Mouse (Mus musculus): ENCODE data around the gene Hlx.

Gene Hlx

DNA sequence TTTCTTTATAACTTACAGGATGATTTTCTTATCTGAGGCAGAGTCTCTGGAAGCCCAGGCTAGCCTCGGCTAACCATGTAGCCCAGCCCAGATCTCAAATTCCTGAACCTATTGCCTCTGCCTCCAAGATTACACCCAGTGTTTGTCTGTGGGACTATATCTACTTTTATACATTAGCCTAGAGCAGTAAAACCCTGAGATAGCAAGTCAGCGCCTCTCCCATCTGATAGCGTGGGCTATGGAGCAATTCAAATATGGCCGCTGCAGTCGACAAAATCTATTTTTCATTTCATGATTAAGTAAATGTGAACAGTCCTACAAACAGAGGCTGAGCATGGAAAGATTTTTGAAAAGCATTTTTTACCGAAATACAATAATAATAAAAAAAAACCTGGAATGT lies 16.7 kb downstream of the Hlx start:
- no peak for DNase-seq

- DNase-seq, result no peak
Observed at GRCm38 (mm10) chr1:184714515-184714914, 17.9 kb downstream of the Hlx start.

GRCm38 (mm10) chr1:184713716-184714115 lies 18.7 kb downstream of the Hlx start:
- no peak for DNase-seq

GRCm38 (mm10) chr1:184707532-184708248 lies 24.7 kb downstream of the Hlx start:
- DNase-seq, result no peak

GRCm38 (mm10) chr1:184704901-184705300 lies 27.5 kb downstream of the Hlx start:
- DNase-seq, result no peak

DNA sequence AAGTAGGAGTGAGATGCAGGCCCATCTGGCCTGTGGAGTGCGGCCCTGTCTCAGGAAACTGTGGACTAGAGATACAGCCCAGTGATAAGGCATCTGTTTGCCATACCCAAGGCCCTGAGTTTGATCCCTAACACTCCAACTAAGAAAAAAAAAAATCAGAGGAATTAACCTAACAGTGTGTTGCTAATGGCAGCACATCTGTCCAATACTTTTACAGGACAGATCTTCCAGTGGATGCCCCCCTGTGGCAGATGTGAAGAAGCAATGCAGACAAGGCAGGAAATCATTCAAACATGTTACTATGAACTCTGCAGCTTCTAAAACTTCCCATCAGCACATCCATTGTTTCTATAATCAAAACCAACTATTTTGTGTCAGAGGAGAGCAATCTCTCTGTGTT lies 33.1 kb downstream of the Hlx start:
- DNase-seq, result no peak

DNA sequence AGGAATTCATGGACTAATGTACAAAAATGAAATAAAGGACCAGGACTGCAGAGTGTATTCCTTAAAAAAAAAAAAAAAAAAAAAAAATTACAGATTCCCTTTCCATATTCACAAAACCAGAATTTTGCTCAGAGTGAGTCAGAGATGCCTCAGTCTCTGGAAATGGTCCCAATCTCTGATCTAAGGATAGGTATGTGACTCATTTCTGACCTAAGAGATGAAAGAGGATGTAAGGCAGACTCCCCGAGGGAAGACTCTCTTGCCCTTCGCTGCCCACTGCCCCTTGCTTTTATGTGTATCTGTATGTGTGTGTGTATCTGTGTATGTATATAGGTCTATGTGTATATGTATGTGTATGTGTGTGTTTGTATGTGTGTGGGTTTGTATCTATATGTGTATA lies 37.0 kb downstream of the Hlx start:
- DNase-seq, result no peak

- DNase-seq, result no peak
Observed at GRCm38 (mm10) chr1:184692204-184692904, 40.1 kb downstream of the Hlx start.

GRCm38 (mm10) chr1:184691240-184691639 lies 41.2 kb downstream of the Hlx start:
- DNase-seq, result no peak

DNA sequence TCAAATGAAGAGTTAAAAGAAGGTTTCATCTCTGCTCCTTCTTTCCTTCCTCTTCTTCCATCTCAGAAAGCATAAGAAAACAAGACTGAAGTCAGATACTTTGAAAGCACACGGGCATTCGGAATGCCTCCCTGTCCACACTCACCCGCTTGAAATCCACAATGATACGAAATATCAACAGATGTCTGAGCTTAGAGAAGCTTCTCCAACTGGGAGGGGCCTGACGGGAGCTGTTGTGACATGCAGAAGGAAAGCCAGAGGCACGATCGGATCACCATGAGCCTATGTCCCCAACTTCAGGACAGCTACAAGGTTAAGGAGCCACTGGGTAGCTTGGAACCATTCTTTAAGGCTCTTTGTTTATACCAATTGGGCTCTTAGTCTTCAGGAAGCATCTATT lies 44.4 kb downstream of the Hlx start:
- DNase-seq, result no peak

GRCm38 (mm10) chr1:184687512-184687911 lies 44.9 kb downstream of the Hlx start:
- no peak for DNase-seq

GRCm38 (mm10) chr1:184683541-184683940 lies 48.9 kb downstream of the Hlx start:
- DNase-seq, result no peak

- no peak for DNase-seq
Observed at GRCm38 (mm10) chr1:184679416-184679965, 52.9 kb downstream of the Hlx start.

- no peak for DNase-seq
Observed at GRCm38 (mm10) chr1:184677641-184678040, 54.8 kb downstream of the Hlx start.
